Mouse (Mus musculus): Measurements from ENCODE around the gene Ufd1.

DNA sequence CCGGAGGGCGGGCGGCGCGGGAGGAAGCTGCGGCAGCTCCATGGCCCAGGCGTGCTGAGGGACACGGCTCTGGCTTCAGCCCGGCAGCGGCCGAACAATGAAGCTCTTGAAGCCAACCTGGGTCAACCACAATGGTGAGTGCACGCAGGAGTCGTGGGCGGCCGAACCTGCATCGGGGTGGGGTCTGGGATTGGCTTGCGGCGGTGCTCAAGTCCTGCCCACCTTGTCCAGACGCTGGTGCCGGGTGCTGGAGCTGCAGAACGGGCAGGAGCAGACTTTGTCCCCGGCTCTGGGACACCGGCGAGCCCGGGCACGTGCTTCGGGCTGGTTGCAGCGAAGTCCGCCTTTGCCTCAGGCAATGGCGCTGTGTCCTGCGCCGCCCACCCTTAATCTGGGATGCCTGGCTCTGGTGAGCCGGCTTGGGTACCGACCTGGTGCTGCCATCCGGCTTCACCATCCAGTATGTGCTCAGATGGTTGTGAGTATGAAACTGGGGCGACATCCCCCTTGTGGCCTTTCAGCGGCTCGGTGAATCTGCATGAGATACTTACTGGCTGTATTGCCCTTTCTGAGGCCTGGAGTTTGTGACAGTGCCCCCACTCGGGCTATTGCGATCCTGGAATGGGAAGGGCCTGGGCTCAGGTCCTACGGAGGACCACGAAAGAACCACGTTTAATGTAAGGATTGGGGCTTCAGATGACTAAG, 66.0 kb downstream of the Ufd1 start:
- TF ChIP-seq CTCF (IDR thresholded peaks at IDR 0.05; ENCODE audit: borderline replicate concordance, extremely low read depth, insufficient read depth, insufficient read length) (peak; percentile 37; the same call in 1 of the 2 replicates), POLR2A (IDR thresholded peaks at IDR 0.05; ENCODE audit: borderline replicate concordance, extremely low read depth, insufficient read depth, insufficient read length, poor library complexity, severe bottlenecking) (no peak)
